Mouse (Mus musculus): ENCODE measurements around the gene Fpr-rs6.

Fpr-rs6 gene

GRCm38 (mm10) chr17:20182997-20183396, at the start of gene Fpr-rs6:
Gene Fpr-rs6 (minus strand): TSS chr17:20183097.
- DNase-seq (ENCODE audit: low spot score): no peak
